Mouse (Mus musculus) cortical plate, adult 2 months (tissue): ENCODE measurements around the gene Crxos.

Experiments
- CTCF ChIP-seq: fragments of 200-500 bp; IDR thresholded peaks from 2 replicates; pipeline ENCODE4 v1.5.1; 2011; ENCODE audit warnings: mild to moderate bottlenecking, control low read depth, low read length; ENCODE audit not compliant: insufficient read depth; ENCODE audit errors: extremely low read depth
- POLR2A ChIP-seq: fragments of 200-500 bp; IDR thresholded peaks from 2 replicates; pipeline ENCODE4 v1.6.1; 2011; ENCODE audit warnings: mild to moderate bottlenecking, low read length, control low read depth; ENCODE audit not compliant: insufficient read depth; ENCODE audit errors: extremely low read depth

DNA sequence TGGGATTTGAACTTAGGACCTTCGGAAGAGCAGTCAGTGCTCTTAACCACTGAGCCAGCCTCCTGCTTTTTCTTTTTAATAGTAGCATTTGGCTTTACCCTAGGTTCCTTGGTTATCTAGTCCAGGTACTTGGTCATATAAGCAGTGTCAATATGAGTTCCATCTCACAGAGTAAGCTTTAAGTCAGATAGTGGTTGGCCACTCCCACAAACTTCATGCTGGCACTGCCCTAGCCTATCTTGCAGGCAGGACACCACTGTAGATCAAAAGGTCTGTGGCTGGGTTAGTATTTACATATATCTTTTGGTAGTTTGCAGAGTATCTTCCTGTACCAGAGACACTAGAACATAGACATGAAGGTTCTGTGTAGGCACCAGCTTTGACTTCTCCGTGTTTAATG is 1.7 kb downstream of the Crxos start:
- TF ChIP-seq CTCF (no peak), POLR2A (no peak)
